Mouse (Mus musculus): ENCODE measurements at regions not wholly inside any gene's neighbourhood (a gene's known extent, or its start where the extent isn't known, plus 50 kb on each side); places are given as distances from the start of the nearest gene placed in this dataset.

- TF ChIP-seq GATA1 (IDR thresholded peaks at IDR 0.05; ENCODE audit: borderline replicate concordance, low read length) = no peak
- no peak for TF ChIP-seq CTCF (IDR thresholded peaks at IDR 0.05; ENCODE audit: low read depth, low read length)
- TF ChIP-seq GATA2 (IDR thresholded peaks at IDR 0.05; ENCODE audit: borderline replicate concordance, low read depth, low read length) = no peak
These were observed 172.7 kb upstream of the Mrps10 start for GRCm38 (mm10) chr17:47195981-47196380.
